Mouse (Mus musculus) large intestine, adult 2 months (tissue): ENCODE measurements around the gene Pax7. TPM values are rescaled to one million over a fixed set of nuclear protein-coding genes. Genes with fewer than 3 reads are reported as not detected.

Experiments
- DNase-seq: peaks from one replicate; pipeline ENCODE4 v3.0.0-alpha.2; 2012; ENCODE audit warnings: low read depth, low spot score
- WGBS: fragments of 180-500 bp; shearing (Covaris S2); methylation state at CpG from one replicate; pipeline ENCODE4 v1.1.7; 2018; 5-methylcytosine and 5-hydroxymethylcytosine counted together
- polyA plus RNA-seq: library from polyadenylated mRNA; depleted of rRNA; stranded (reverse); fragments of >200 nt; gene quantifications from 2 replicates; pipeline ENCODE4 v1.2.3, GENCODE M21; 2012

Pax7 gene
- polyA plus RNA-seq, 1 experiment, result not detected

- 11% methylated on average over 9 of the region's 9 CpGs for WGBS
- no peak for DNase-seq
Measured at GRCm38 (mm10) chr4:139819411-139820030, 13.8 kb downstream of the Pax7 start.

- WGBS, result 21% methylated on average over 7 of the region's 7 CpGs
Measured at GRCm38 (mm10) chr4:139818163-139818562, 15.2 kb downstream of the Pax7 start.

GRCm38 (mm10) chr4:139813371-139813960 is 19.9 kb downstream of the Pax7 start:
- DNase-seq, result no peak
- WGBS, result 10% methylated on average over 9 of the region's 9 CpGs

More at GRCm38 (mm10) chr4:139818163-139818562, 15.2 kb downstream of the Pax7 start:
- no peak for DNase-seq

GRCm38 (mm10) chr4:139811901-139812300 is 21.4 kb downstream of the Pax7 start:
- WGBS, result 45% methylated on average over 4 of the region's 4 CpGs
- DNase-seq, result no peak

GRCm38 (mm10) chr4:139811475-139811874 is 21.9 kb downstream of the Pax7 start:
- WGBS, result 37% methylated on average over 5 of the region's 5 CpGs
- no peak for DNase-seq

- WGBS, result 13% methylated on average over 22 of the region's 22 CpGs
- no peak for DNase-seq
Measured at GRCm38 (mm10) chr4:139810762-139811438, 22.4 kb downstream of the Pax7 start.

GRCm38 (mm10) chr4:139809381-139809820 is 23.9 kb downstream of the Pax7 start:
- DNase-seq, result no peak
- WGBS, result 42% methylated on average over 7 of the region's 7 CpGs

- no peak for DNase-seq
- WGBS, result 51% methylated on average over 10 of the region's 10 CpGs
Measured at GRCm38 (mm10) chr4:139807820-139808219, 25.5 kb downstream of the Pax7 start.

- no peak for DNase-seq
Measured at GRCm38 (mm10) chr4:139807191-139807808, 26.0 kb downstream of the Pax7 start.

GRCm38 (mm10) chr4:139804896-139805295 is 28.4 kb downstream of the Pax7 start:
- DNase-seq, result no peak
- 56% methylated on average over 8 of the region's 8 CpGs for WGBS

More at GRCm38 (mm10) chr4:139807191-139807808, 26.0 kb downstream of the Pax7 start:
- WGBS, result 25% methylated on average over 14 of the region's 14 CpGs

GRCm38 (mm10) chr4:139803981-139804380 is 29.3 kb downstream of the Pax7 start:
- WGBS, result 20% methylated on average over 2 of the region's 2 CpGs
- no peak for DNase-seq

GRCm38 (mm10) chr4:139799436-139800100 is 33.8 kb downstream of the Pax7 start:
- no peak for DNase-seq
- WGBS, result 64% methylated on average over 10 of the region's 10 CpGs

- DNase-seq, result peak; percentile 21
- 12% methylated on average over 4 of the region's 4 CpGs for WGBS
Measured at GRCm38 (mm10) chr4:139797344-139797743, 36.0 kb downstream of the Pax7 start.

- no peak for DNase-seq
- 44% methylated on average over 9 of the region's 9 CpGs for WGBS
Measured at GRCm38 (mm10) chr4:139796115-139796514, 37.2 kb downstream of the Pax7 start.

GRCm38 (mm10) chr4:139791168-139791567 is 42.2 kb downstream of the Pax7 start:
- DNase-seq, result no peak
- 6% methylated on average over 8 of the region's 8 CpGs for WGBS

GRCm38 (mm10) chr4:139789772-139790171 is 43.6 kb downstream of the Pax7 start:
- 79% methylated on average over 7 of the region's 7 CpGs for WGBS

GRCm38 (mm10) chr4:139782926-139783467 is 50.3 kb downstream of the Pax7 start:
- 39% methylated on average over 9 of the region's 9 CpGs for WGBS
- no peak for DNase-seq

More at GRCm38 (mm10) chr4:139789772-139790171, 43.6 kb downstream of the Pax7 start:
- no peak for DNase-seq

- no peak for DNase-seq
- 21% methylated on average over 9 of the region's 9 CpGs for WGBS
Measured at GRCm38 (mm10) chr4:139771125-139771631, 62.1 kb downstream of the Pax7 start.

GRCm38 (mm10) chr4:139767823-139768222 is 65.5 kb downstream of the Pax7 start:
- 28% methylated on average over 5 of the region's 5 CpGs for WGBS
- DNase-seq, result no peak
